Mouse (Mus musculus) MEL (cell line): ENCODE results near the gene Foxk2. TPM values are rescaled to one million over a fixed set of nuclear protein-coding genes. Genes with fewer than 3 reads are reported as not detected.
"Not testable (repeated sequence)": the region's sequence is repeated elsewhere in the genome, so short reads cannot be mapped to it uniquely, and the experiment has no call there.

Source experiments
- DNase-seq: peaks from one replicate; pipeline ENCODE4 v3.0.0; 2011; ENCODE audit warnings: low read depth, low spot score
- H3K27ac ChIP-seq: 2 replicates; pipeline ENCODE4 v1.5.1; 2012; ENCODE audit warnings: low read depth, mild to moderate bottlenecking, control low read depth, low read length, moderate library complexity; ENCODE audit not compliant: control insufficient read depth
- H3K27me3 ChIP-seq, 2 experiments: fragments of 150-350 bp in 1 of 2; sonication (generic) in 1 of 2; 2 replicates each; pipeline ENCODE4 v1.6.1; 2012; ENCODE audit warnings: low read length in 2 of 2, mild to moderate bottlenecking in 2 of 2, improper control_type of control experiment in 1 of 2, moderate library complexity in 1 of 2; ENCODE audit not compliant: insufficient read depth in 2 of 2, control insufficient read depth in 1 of 2
- H3K36me3 ChIP-seq, 2 experiments: 2 replicates each; pipeline ENCODE4 v1.6.1; 2012 to 2014; ENCODE audit warnings: low read length in 2 of 2, improper control_type of control experiment in 1 of 2, inconsistent platforms in 1 of 2, mild to moderate bottlenecking in 1 of 2; ENCODE audit not compliant: insufficient read depth in 2 of 2, control insufficient read depth in 1 of 2
- H3K4me1 ChIP-seq, 2 experiments: fragments of 150-350 bp in 1 of 2; sonication (generic) in 1 of 2; 2 replicates each; pipeline ENCODE4 v1.6.1; 2012; ENCODE audit warnings: low read length in 2 of 2, improper control_type of control experiment in 1 of 2, mild to moderate bottlenecking in 1 of 2; ENCODE audit not compliant: insufficient read depth in 2 of 2, control insufficient read depth in 1 of 2
- H3K4me3 ChIP-seq, 2 experiments: fragments of 150-350 bp in 1 of 2; sonication (generic) in 1 of 2; 2 replicates each; pipeline ENCODE4 v1.5.1; 2012; ENCODE audit warnings: low read depth in 2 of 2, low read length in 2 of 2, mild to moderate bottlenecking in 2 of 2, moderate library complexity in 2 of 2, control low read depth in 1 of 2, improper control_type of control experiment in 1 of 2; ENCODE audit not compliant: control insufficient read depth in 1 of 2, insufficient read depth in 1 of 2
- H3K79me2 ChIP-seq: 2 replicates; pipeline ENCODE4 v1.6.1; 2012; ENCODE audit warnings: mild to moderate bottlenecking, low read length, moderate library complexity; ENCODE audit not compliant: control insufficient read depth, poor library complexity, insufficient read depth
- H3K9ac ChIP-seq: 2 replicates; pipeline ENCODE4 v1.6.1; 2012; ENCODE audit warnings: low read depth, mild to moderate bottlenecking, control low read depth, low read length, moderate library complexity; ENCODE audit not compliant: control insufficient read depth, poor library complexity, severe bottlenecking
- H3K9me3 ChIP-seq: fragments of 150-350 bp; sonication (generic); replicated peaks from 2 replicates; pipeline ENCODE4 v1.6.1; 2012; ENCODE audit warnings: mild to moderate bottlenecking, low read length, improper control_type of control experiment, moderate library complexity; ENCODE audit not compliant: insufficient read depth
- CHD1 ChIP-seq: IDR thresholded peaks from 2 replicates; pipeline ENCODE4 v1.6.1; 2012; ENCODE audit warnings: low read depth, mild to moderate bottlenecking, inconsistent platforms, low read length, improper control_type of control experiment
- ELF1 ChIP-seq: IDR thresholded peaks from 2 replicates; pipeline ENCODE4 v1.6.1; 2014; ENCODE audit warnings: low read depth, mild to moderate bottlenecking, inconsistent platforms, low read length, improper control_type of control experiment, moderate library complexity
- EP300 ChIP-seq, 2 experiments: IDR thresholded peaks; 2 replicates each; pipeline ENCODE4 v1.6.1; 2011; ENCODE audit warnings: improper control_type of control experiment in 2 of 2, low read length in 2 of 2, low read depth in 1 of 2, mild to moderate bottlenecking in 1 of 2
- ETS1 ChIP-seq: IDR thresholded peaks from 2 replicates; pipeline ENCODE4 v1.6.1; 2012; ENCODE audit warnings: low read depth, mild to moderate bottlenecking, inconsistent platforms, low read length, improper control_type of control experiment, moderate library complexity
- GABPA ChIP-seq: IDR thresholded peaks from 2 replicates; pipeline ENCODE4 v1.6.1; 2012; ENCODE audit warnings: low read depth, mild to moderate bottlenecking, inconsistent platforms, low read length, improper control_type of control experiment, moderate library complexity
- GATA1 ChIP-seq: IDR thresholded peaks from 2 replicates; pipeline ENCODE4 v1.6.1; 2011; ENCODE audit warnings: low read depth, low read length, improper control_type of control experiment
- MAX ChIP-seq: IDR thresholded peaks from 2 replicates; pipeline ENCODE4 v1.6.1; 2011; ENCODE audit warnings: low read length, improper control_type of control experiment
- MXI1 ChIP-seq: IDR thresholded peaks from 2 replicates; pipeline ENCODE4 v1.6.1; 2011; ENCODE audit warnings: mild to moderate bottlenecking, low read depth, low read length, improper control_type of control experiment
- MYB ChIP-seq: IDR thresholded peaks from 2 replicates; pipeline ENCODE4 v1.6.1; 2011; ENCODE audit warnings: mild to moderate bottlenecking, low read depth, low read length, improper control_type of control experiment
- POLR2A ChIP-seq, 2 experiments: IDR thresholded peaks; 2 replicates each; pipeline ENCODE4 v1.6.1; 2011 to 2012; ENCODE audit warnings: low read length in 2 of 2, mild to moderate bottlenecking in 2 of 2, control low read depth in 1 of 2, improper control_type of control experiment in 1 of 2, low read depth in 1 of 2, moderate library complexity in 1 of 2; ENCODE audit not compliant: control insufficient read depth in 1 of 2, insufficient read depth in 1 of 2, poor library complexity in 1 of 2
- POLR2AphosphoS2 ChIP-seq: IDR thresholded peaks from 2 replicates; pipeline ENCODE4 v1.6.1; 2011; ENCODE audit warnings: low read length, improper control_type of control experiment
- RCOR1 ChIP-seq: IDR thresholded peaks from 2 replicates; pipeline ENCODE4 v1.6.1; 2012; ENCODE audit warnings: low read depth, mild to moderate bottlenecking, inconsistent platforms, low read length, improper control_type of control experiment
- TAL1 ChIP-seq: IDR thresholded peaks from 2 replicates; pipeline ENCODE4 v1.6.1; 2012; ENCODE audit warnings: mild to moderate bottlenecking, inconsistent platforms, low read length, moderate library complexity, mixed read lengths
- TCF12 ChIP-seq: IDR thresholded peaks from 2 replicates; pipeline ENCODE4 v1.6.1; 2014; ENCODE audit warnings: low read depth, mild to moderate bottlenecking, inconsistent platforms, low read length, improper control_type of control experiment, moderate library complexity
- ZMIZ1 ChIP-seq: IDR thresholded peaks from 2 replicates; pipeline ENCODE4 v1.6.1; 2012; ENCODE audit warnings: low read depth, mild to moderate bottlenecking, inconsistent platforms, low read length, improper control_type of control experiment, moderate library complexity
- ZNF384 ChIP-seq: IDR thresholded peaks from 2 replicates; pipeline ENCODE4 v1.6.1; 2012; ENCODE audit warnings: low read depth, mild to moderate bottlenecking, inconsistent platforms, low read length, improper control_type of control experiment
- polyA plus RNA-seq, 2 experiments: library from polyadenylated mRNA; stranded (reverse) in 1 of 2; unstranded in 1 of 2; fragments of >175 nt in 1 of 2; fragments of >200 nt in 1 of 2; gene quantifications; 2 replicates each; pipeline versions ENCODE4 v1.2.1 to v1.2.4; 2012; ENCODE audit warnings: low replicate concordance in 2 of 2, low read depth in 1 of 2; ENCODE audit not compliant: insufficient read length in 2 of 2, insufficient read depth in 1 of 2, missing spikeins in 1 of 2
- total RNA-seq: library from RNA; depleted of rRNA; stranded (reverse); fragments of 300-350 nt; gene quantifications from 2 replicates; pipeline ENCODE4 v1.2.3, GENCODE M21; 2012

Foxk2 gene
- total and polyA plus RNA-seq, 3 experiments, result 64.5 to 317 (median 68.0) TPM

DNA sequence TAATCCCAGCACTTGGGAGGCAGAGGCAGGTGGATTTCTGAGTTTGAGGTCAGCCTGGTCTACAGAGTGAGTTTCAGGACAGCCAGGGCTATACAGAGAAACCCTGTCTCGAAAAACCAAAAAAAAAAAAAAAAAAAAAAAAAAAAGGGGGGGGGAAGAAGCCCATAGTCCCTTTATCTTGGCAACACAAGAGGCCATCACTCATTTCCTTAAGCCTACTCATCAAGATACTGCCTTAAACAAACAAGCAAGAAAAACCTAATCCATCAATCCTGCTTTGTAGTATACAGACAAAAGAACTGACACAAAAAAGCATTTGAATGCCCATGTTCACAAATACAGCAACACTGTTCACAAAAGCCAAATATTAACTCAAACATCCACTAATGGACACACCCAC lies 82.6 kb downstream of the Foxk2 start:
- H3K4me1 ChIP-seq, result peaks cover 32% of the 10 kb centered on the region in 2 experiments
- H3K9ac ChIP-seq, H3K4me3 ChIP-seq, H3K9me3 ChIP-seq, H3K27me3 ChIP-seq: not testable (repeated sequence)
- peak; percentile 56 to 68 for TF ChIP-seq EP300 (IDR thresholded peaks at IDR 0.05; ENCODE audit: low read depth in 1 of 2, low read length in 2 of 2)
- 0 out of 2 replicates have a peak, but pooled peaks have one; percentile 17 for TF ChIP-seq TAL1
- peak; percentile 75 for TF ChIP-seq GATA1
- peak; percentile 93 for TF ChIP-seq ZNF384
- peak; percentile 35; the same call in 1 of the 2 replicates for TF ChIP-seq TCF12
- H3K36me3 ChIP-seq, result peaks cover 21 to 48% of the 10 kb centered on the region in 2 experiments
- DNase-seq, result peak; percentile 50
- peak overlapping the region; percentile 17 for H3K27ac ChIP-seq
- H3K79me2 ChIP-seq, result peaks cover 17% of the 10 kb centered on the region

DNA sequence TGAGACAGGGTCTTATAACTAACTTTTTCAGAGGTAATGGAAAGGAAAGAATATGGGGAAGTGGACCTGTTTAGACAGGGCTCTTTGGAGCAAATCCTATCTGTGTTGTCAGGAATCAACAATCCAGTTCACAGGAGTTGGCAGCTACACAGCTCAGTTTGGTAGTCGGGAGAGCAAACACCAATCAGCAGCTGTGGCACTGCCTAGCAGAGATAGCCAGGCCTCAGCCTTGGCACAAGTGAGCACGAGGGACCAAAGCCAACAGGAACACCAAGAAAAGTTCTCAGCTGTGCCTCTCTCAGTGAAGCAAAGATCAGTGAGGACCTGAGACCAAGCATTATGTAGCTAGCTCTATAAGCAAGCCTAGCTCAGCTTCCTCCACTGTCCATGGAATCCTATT lies 87.2 kb downstream of the Foxk2 start:
- TF ChIP-seq POLR2A (IDR thresholded peaks at IDR 0.05; ENCODE audit: control insufficient read depth in 1 of 2, insufficient read depth in 1 of 2, low read depth in 1 of 2, low read length in 2 of 2, poor library complexity in 1 of 2), result no peak
- TF ChIP-seq ZMIZ1, result no peak
- peak; percentile 51; the same call in 1 of the 2 replicates for TF ChIP-seq RCOR1
- TF ChIP-seq CHD1, result no peak
- TF ChIP-seq ELF1, result peak; percentile 33; the same call in 1 of the 2 replicates
- peak; percentile 15; the same call in 1 of the 2 replicates for TF ChIP-seq MYB
- peak; percentile 72; the same call in 1 of the 2 replicates for TF ChIP-seq TCF12
- TF ChIP-seq MAX, result peak; percentile 42; the same call in 1 of the 2 replicates
- TF ChIP-seq TAL1, result peak; percentile 25; the same call in 1 of the 2 replicates
- TF ChIP-seq ETS1, result peak; percentile 76; the same call in 1 of the 2 replicates
- TF ChIP-seq POLR2AphosphoS2, result 0 out of 2 replicates have a peak, but pooled peaks have one; percentile 26
- 0 out of 2 replicates have a peak, but pooled peaks have one; percentile 15 for TF ChIP-seq GABPA
- TF ChIP-seq MXI1, result peak; percentile 50; the same call in 1 of the 2 replicates
- TF ChIP-seq EP300 (IDR thresholded peaks at IDR 0.05; ENCODE audit: low read depth in 1 of 2, low read length in 2 of 2), result peak; percentile 60 to 74
- H3K4me3 ChIP-seq, result no peak overlapping the region
- peaks cover 13 to 41% of the 10 kb centered on the region in 2 experiments for H3K36me3 ChIP-seq
- H3K4me1 ChIP-seq, result peaks cover 15% of the 10 kb centered on the region in 2 experiments
- no peak overlapping the region for H3K9ac ChIP-seq
- H3K9me3 ChIP-seq, result no peaks in the 10 kb centered on the region
- H3K79me2 ChIP-seq, result peaks cover 42% of the 10 kb centered on the region
- H3K27ac ChIP-seq, result no peak overlapping the region
- no peaks in the 10 kb centered on the region for H3K27me3 ChIP-seq
- peak; percentile 47 for DNase-seq
